Mouse (Mus musculus): ENCODE data around the gene Olfr1258.
"Not testable (repeated sequence)": the region's sequence is repeated elsewhere in the genome, so short reads cannot be mapped to it uniquely, and the experiment has no call there.

Gene Olfr1258

DNA sequence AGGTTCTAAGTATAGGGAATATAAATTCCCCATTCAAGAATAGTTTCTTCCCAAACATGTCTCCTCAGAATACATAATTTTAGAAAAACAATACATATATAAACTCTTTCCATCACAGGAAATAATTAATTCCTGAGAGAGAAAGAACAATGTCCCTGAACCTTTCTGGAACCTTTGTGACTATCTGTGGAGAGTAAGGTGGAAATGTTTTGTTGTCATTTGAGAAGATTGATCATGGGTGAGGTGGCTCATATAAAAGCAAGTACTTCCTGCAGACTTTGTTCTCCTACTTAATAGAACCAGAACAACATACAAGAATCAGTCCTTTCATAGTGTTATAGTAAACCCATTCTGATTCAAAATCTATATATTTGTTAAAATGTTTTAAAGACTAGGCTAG lies at the start of gene Olfr1258:
Olfr1258 (plus strand) TSS at position 301 of the 400 bp plus-strand sequence.
- no peak for DNase-seq

DNA sequence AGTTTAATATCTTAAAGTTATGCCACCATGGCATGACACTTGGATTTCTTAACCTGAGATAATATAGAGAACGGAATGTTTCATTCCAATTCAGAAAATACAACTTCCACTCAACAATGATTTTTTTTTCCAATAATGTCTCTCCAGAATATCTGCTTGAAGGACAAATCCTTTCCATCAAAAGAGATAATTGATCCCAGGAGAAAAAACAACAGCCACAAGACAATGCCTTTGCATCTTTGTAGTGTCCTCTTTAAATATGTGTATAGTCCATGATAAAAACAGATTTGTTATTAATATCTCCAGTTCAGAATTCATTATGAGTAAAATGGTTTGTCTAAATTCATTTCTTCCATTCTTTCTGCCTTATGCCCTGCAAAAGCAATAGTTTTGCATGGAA lies 49.0 kb upstream of the Olfr1258 start, which contains the start of gene Olfr1257:
Olfr1257 (plus strand) TSS at position 301 of the 400 bp plus-strand sequence.
- DNase-seq, result no peak

DNA sequence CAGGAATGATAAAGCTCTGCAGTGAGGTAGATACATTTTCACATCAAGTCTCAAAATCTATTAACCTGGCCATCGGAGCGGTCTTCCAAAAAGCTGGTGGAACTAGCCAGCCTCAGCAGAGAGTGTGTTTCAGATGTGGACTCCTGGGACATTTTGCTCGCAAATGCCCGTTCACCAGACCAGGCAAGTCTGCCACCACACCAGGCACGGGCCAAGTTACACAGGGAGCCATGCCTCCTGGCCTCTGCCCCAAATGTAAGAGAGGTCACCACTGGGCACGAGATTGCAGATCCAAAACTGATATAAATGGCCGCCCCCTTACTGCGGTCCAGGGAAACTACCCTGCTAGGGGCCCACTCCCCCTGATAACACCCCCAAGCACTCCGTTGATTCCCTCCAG lies 14.5 kb upstream of the Olfr1258 start:
- DNase-seq, result not testable (repeated sequence)

DNA sequence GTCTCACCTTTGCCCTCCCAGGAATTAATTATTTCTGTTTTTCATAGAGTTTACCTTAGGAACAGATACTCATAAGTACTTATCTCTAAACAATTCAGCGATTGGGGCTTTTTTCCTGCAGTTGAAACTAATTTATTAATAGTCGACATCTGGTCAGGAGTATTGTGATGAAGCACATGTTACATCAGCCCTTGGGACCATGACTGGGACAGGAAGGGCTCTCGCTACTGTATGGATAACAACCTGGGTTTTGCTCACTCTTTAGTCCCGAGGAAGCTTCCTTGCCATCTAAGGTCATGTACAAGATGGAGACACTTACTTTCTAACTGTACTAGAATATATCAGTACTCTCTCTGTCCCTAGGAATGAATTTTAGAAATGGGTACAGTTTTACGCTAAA lies 21.5 kb downstream of the Olfr1258 start, which contains the start of gene Olfr1259:
Olfr1259 (minus strand) TSS at position 101 of the 400 bp plus-strand sequence.
- no peak for DNase-seq

DNA sequence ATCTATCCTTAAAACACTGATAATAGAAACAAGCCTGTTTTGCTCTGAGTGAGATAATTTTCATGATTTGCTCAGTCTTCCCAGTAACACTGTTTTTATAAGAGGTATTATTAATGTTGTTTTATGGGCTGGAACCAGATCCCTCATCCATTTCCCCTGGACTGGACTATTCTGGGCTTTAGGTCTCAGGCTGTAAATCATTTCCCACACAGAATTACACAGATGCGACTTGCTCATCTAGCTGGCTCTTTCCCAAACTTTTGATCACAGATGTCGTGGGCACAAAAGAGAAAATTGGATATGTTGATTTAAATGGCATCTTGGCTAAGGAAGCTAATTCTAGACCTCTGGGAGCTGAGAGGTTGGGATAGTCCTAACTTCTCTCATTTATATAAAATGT lies 47.1 kb downstream of the Olfr1258 start, which contains the start of gene Olfr1260:
Olfr1260 (plus strand) TSS at position 157 of the 400 bp plus-strand sequence.
- no peak for DNase-seq

DNA sequence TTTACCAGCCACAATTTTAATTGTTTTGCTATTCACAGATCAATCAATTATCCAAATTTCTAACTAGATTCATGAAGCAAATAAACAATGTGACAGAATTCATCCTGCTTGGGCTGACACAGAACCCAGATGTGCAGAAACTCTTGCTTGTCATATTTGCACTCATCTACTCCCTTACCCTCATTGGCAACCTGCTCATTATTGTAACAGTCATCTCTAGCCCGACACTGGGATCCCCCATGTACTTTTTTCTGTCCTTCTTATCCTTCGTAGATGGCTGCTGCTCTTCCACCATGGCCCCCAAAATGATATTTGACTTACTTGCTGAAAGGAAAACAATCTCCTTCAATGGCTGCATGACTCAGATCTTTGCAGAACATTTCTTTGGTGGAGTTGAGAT lies 50.6 kb downstream of the Olfr1258 start:
- no peak for DNase-seq
